Mouse (Mus musculus): ENCODE data around the gene Tnfsf15. TPM values are rescaled to one million over a fixed set of nuclear protein-coding genes. Genes with fewer than 3 reads are reported as not detected.

The Tnfsf15 gene
- polyA plus RNA-seq, 1 experiment from 2014 or later, result 0.05 TPM

GRCm38 (mm10) chr4:63731299-63731698 is 13.6 kb downstream of the Tnfsf15 start:
- no peaks in the 10 kb centered on the region for H3K4me1 ChIP-seq (ENCODE audit: control insufficient read depth, insufficient read depth, low read length)
- no peak overlapping the region for H3K27ac ChIP-seq (ENCODE audit: low read length)
- H3K9me3 ChIP-seq (replicated peaks; ENCODE audit: control insufficient read depth, low read length), result no peaks in the 10 kb centered on the region
- H3K27me3 ChIP-seq (ENCODE audit: control insufficient read depth, insufficient read depth, low read length), result no peaks in the 10 kb centered on the region; the same call in 1 of the 2 replicates
- no peak for ATAC-seq (replicated peaks; ENCODE audit: extremely low read depth, insufficient read depth, low FRiP score)
- H3K36me3 ChIP-seq (ENCODE audit: control insufficient read depth, insufficient read depth), result no peaks in the 10 kb centered on the region
- H3K4me2 ChIP-seq (ENCODE audit: low read depth, low read length), result no peak overlapping the region
- H3K9ac ChIP-seq (ENCODE audit: low read length), result no peak overlapping the region
- no peak overlapping the region for H3K4me3 ChIP-seq (ENCODE audit: low read length)
- 68% methylated on average over 2 of the region's 2 CpGs for WGBS

- no peak overlapping the region for H3K27ac ChIP-seq (ENCODE audit: low read length)
- no peak overlapping the region for H3K9ac ChIP-seq (ENCODE audit: low read length)
- H3K4me1 ChIP-seq (ENCODE audit: control insufficient read depth, insufficient read depth, low read length), result no peaks in the 10 kb centered on the region
- no peak for ATAC-seq (replicated peaks; ENCODE audit: extremely low read depth, insufficient read depth, low FRiP score)
- no peaks in the 10 kb centered on the region for H3K36me3 ChIP-seq (ENCODE audit: control insufficient read depth, insufficient read depth)
- WGBS, result 66% methylated on average over 4 of the region's 4 CpGs
- H3K27me3 ChIP-seq (ENCODE audit: control insufficient read depth, insufficient read depth, low read length), result no peaks in the 10 kb centered on the region; the same call in 1 of the 2 replicates
- H3K4me2 ChIP-seq (ENCODE audit: low read depth, low read length), result no peak overlapping the region
- H3K9me3 ChIP-seq (replicated peaks; ENCODE audit: control insufficient read depth, low read length), result no peaks in the 10 kb centered on the region
- H3K4me3 ChIP-seq (ENCODE audit: low read length), result no peak overlapping the region
These were observed 18.2 kb downstream of the Tnfsf15 start for GRCm38 (mm10) chr4:63726727-63727126.

GRCm38 (mm10) chr4:63725981-63726380 is 18.9 kb downstream of the Tnfsf15 start:
- H3K4me3 ChIP-seq (ENCODE audit: low read length), result no peak overlapping the region
- 49% methylated on average over 5 of the region's 5 CpGs for WGBS
- no peak overlapping the region for H3K27ac ChIP-seq (ENCODE audit: low read length)
- ATAC-seq (replicated peaks; ENCODE audit: extremely low read depth, insufficient read depth, low FRiP score), result no peak
- no peaks in the 10 kb centered on the region for H3K27me3 ChIP-seq (ENCODE audit: control insufficient read depth, insufficient read depth, low read length)
- no peaks in the 10 kb centered on the region for H3K9me3 ChIP-seq (replicated peaks; ENCODE audit: control insufficient read depth, low read length)
- no peaks in the 10 kb centered on the region for H3K36me3 ChIP-seq (ENCODE audit: control insufficient read depth, insufficient read depth)
- H3K4me1 ChIP-seq (ENCODE audit: control insufficient read depth, insufficient read depth, low read length), result no peaks in the 10 kb centered on the region
- no peak overlapping the region for H3K9ac ChIP-seq (ENCODE audit: low read length)
- H3K4me2 ChIP-seq (ENCODE audit: low read depth, low read length), result no peak overlapping the region

GRCm38 (mm10) chr4:63717922-63718643 is 26.8 kb downstream of the Tnfsf15 start:
- no peak overlapping the region for H3K4me2 ChIP-seq (ENCODE audit: low read depth, low read length)
- H3K4me1 ChIP-seq (ENCODE audit: control insufficient read depth, insufficient read depth, low read length), result peaks cover 7% of the 10 kb centered on the region
- WGBS, result 33% methylated on average over 8 of the region's 8 CpGs
- peak; percentile 75 for ATAC-seq (replicated peaks; ENCODE audit: extremely low read depth, insufficient read depth, low FRiP score)
- H3K9ac ChIP-seq (ENCODE audit: low read length), result no peak overlapping the region
- H3K4me3 ChIP-seq (ENCODE audit: low read length), result no peak overlapping the region
- H3K27ac ChIP-seq (ENCODE audit: low read length), result no peak overlapping the region
- H3K36me3 ChIP-seq (ENCODE audit: control insufficient read depth, insufficient read depth), result no peaks in the 10 kb centered on the region
- no peaks in the 10 kb centered on the region for H3K27me3 ChIP-seq (ENCODE audit: control insufficient read depth, insufficient read depth, low read length)
- H3K9me3 ChIP-seq (replicated peaks; ENCODE audit: control insufficient read depth, low read length), result no peaks in the 10 kb centered on the region

- Histone ChIP-seq H3K9me3 (replicated peaks; ENCODE audit: control insufficient read depth, low read length) (no peaks in the 10 kb centered on the region), H3K27ac (ENCODE audit: low read length) (no peak overlapping the region), H3K4me1 (ENCODE audit: control insufficient read depth, insufficient read depth, low read length) (no peaks in the 10 kb centered on the region), H3K9ac (ENCODE audit: low read length) (no peak overlapping the region), H3K36me3 (ENCODE audit: control insufficient read depth, insufficient read depth) (no peaks in the 10 kb centered on the region), H3K27me3 (ENCODE audit: control insufficient read depth, insufficient read depth, low read length) (no peaks in the 10 kb centered on the region), H3K4me3 (ENCODE audit: low read length) (no peak overlapping the region), H3K4me2 (ENCODE audit: low read depth, low read length) (no peak overlapping the region)
- no peak for ATAC-seq (replicated peaks; ENCODE audit: extremely low read depth, insufficient read depth, low FRiP score)
- WGBS, result 74% methylated on average over 5 of the region's 5 CpGs
These were observed 33.0 kb downstream of the Tnfsf15 start for GRCm38 (mm10) chr4:63711886-63712285.

- Histone ChIP-seq H3K27me3 (ENCODE audit: control insufficient read depth, insufficient read depth, low read length) (no peaks in the 10 kb centered on the region), H3K4me2 (ENCODE audit: low read depth, low read length) (no peak overlapping the region), H3K36me3 (ENCODE audit: control insufficient read depth, insufficient read depth) (no peaks in the 10 kb centered on the region), H3K4me1 (ENCODE audit: control insufficient read depth, insufficient read depth, low read length) (no peaks in the 10 kb centered on the region), H3K27ac (ENCODE audit: low read length) (no peak overlapping the region), H3K9me3 (replicated peaks; ENCODE audit: control insufficient read depth, low read length) (no peaks in the 10 kb centered on the region), H3K4me3 (ENCODE audit: low read length) (no peak overlapping the region), H3K9ac (ENCODE audit: low read length) (no peak overlapping the region)
- 81% methylated on average over 8 of the region's 8 CpGs for WGBS
- no peak for ATAC-seq (replicated peaks; ENCODE audit: extremely low read depth, insufficient read depth, low FRiP score)
These were observed 34.3 kb downstream of the Tnfsf15 start for GRCm38 (mm10) chr4:63710431-63711220.

GRCm38 (mm10) chr4:63706279-63706971 is 38.5 kb downstream of the Tnfsf15 start:
- WGBS, result 82% methylated on average over 1 of the region's 1 CpGs
- ATAC-seq (replicated peaks; ENCODE audit: extremely low read depth, insufficient read depth, low FRiP score), result no peak

GRCm38 (mm10) chr4:63704232-63704631 is 40.7 kb downstream of the Tnfsf15 start:
- H3K9ac ChIP-seq (ENCODE audit: low read length), result no peak overlapping the region

More at GRCm38 (mm10) chr4:63706279-63706971, 38.5 kb downstream of the Tnfsf15 start:
- Histone ChIP-seq H3K36me3 (ENCODE audit: control insufficient read depth, insufficient read depth) (no peaks in the 10 kb centered on the region), H3K4me1 (ENCODE audit: control insufficient read depth, insufficient read depth, low read length) (no peaks in the 10 kb centered on the region), H3K4me2 (ENCODE audit: low read depth, low read length) (no peak overlapping the region), H3K9me3 (replicated peaks; ENCODE audit: control insufficient read depth, low read length) (no peaks in the 10 kb centered on the region), H3K4me3 (ENCODE audit: low read length) (no peak overlapping the region), H3K9ac (ENCODE audit: low read length) (no peak overlapping the region), H3K27ac (ENCODE audit: low read length) (no peak overlapping the region), H3K27me3 (ENCODE audit: control insufficient read depth, insufficient read depth, low read length) (no peaks in the 10 kb centered on the region)

GRCm38 (mm10) chr4:63703686-63704085 is 41.2 kb downstream of the Tnfsf15 start:
- no peak overlapping the region for H3K9ac ChIP-seq (ENCODE audit: low read length)
- WGBS, result 84% methylated on average over 2 of the region's 2 CpGs

More at GRCm38 (mm10) chr4:63704232-63704631, 40.7 kb downstream of the Tnfsf15 start:
- Histone ChIP-seq H3K4me1 (ENCODE audit: control insufficient read depth, insufficient read depth, low read length) (no peaks in the 10 kb centered on the region), H3K4me3 (ENCODE audit: low read length) (no peak overlapping the region), H3K27ac (ENCODE audit: low read length) (no peak overlapping the region), H3K4me2 (ENCODE audit: low read depth, low read length) (no peak overlapping the region), H3K27me3 (ENCODE audit: control insufficient read depth, insufficient read depth, low read length) (no peaks in the 10 kb centered on the region), H3K9me3 (replicated peaks; ENCODE audit: control insufficient read depth, low read length) (no peaks in the 10 kb centered on the region), H3K36me3 (ENCODE audit: control insufficient read depth, insufficient read depth) (no peaks in the 10 kb centered on the region)
- WGBS, result 68% methylated on average over 5 of the region's 5 CpGs
- no peak for ATAC-seq (replicated peaks; ENCODE audit: extremely low read depth, insufficient read depth, low FRiP score)

More at GRCm38 (mm10) chr4:63703686-63704085, 41.2 kb downstream of the Tnfsf15 start:
- Histone ChIP-seq H3K27me3 (ENCODE audit: control insufficient read depth, insufficient read depth, low read length) (no peaks in the 10 kb centered on the region), H3K27ac (ENCODE audit: low read length) (no peak overlapping the region), H3K4me3 (ENCODE audit: low read length) (no peak overlapping the region), H3K4me1 (ENCODE audit: control insufficient read depth, insufficient read depth, low read length) (no peaks in the 10 kb centered on the region), H3K9me3 (replicated peaks; ENCODE audit: control insufficient read depth, low read length) (no peaks in the 10 kb centered on the region), H3K4me2 (ENCODE audit: low read depth, low read length) (no peak overlapping the region), H3K36me3 (ENCODE audit: control insufficient read depth, insufficient read depth) (no peaks in the 10 kb centered on the region)
- ATAC-seq (replicated peaks; ENCODE audit: extremely low read depth, insufficient read depth, low FRiP score), result no peak

All from heart, embryonic 16.5 days (tissue).